Mouse (Mus musculus) liver, embryonic 13.5 days (tissue): ENCODE data around the gene Slc13a5. TPM values are rescaled to one million over a fixed set of nuclear protein-coding genes. Genes with fewer than 3 reads are reported as not detected.

Experiments used
- ATAC-seq: fragments of 200-750 bp; cut with Nextera tagmentation; 2 replicates; pipeline ENCODE4 v1.8.0; 2017; ENCODE audit warnings: low read depth, mild to moderate bottlenecking, moderate number of reproducible peaks, moderate library complexity
- DNase-seq: peaks from one replicate; pipeline ENCODE4 v3.0.0; 2022
- H3K27ac ChIP-seq: fragments of 300-500 bp; sonication (generic); 2 replicates; pipeline ENCODE4 v1.5.1; 2015; ENCODE audit warnings: moderate library complexity, mild to moderate bottlenecking, inconsistent platforms
- H3K27me3 ChIP-seq: fragments of 300-500 bp; sonication (generic); 2 replicates; pipeline ENCODE4 v1.6.1; 2015; ENCODE audit warnings: mild to moderate bottlenecking, inconsistent platforms
- H3K36me3 ChIP-seq: fragments of 300-500 bp; sonication (generic); 2 replicates; pipeline ENCODE4 v1.6.1; 2015; ENCODE audit warnings: mild to moderate bottlenecking, inconsistent platforms
- H3K4me1 ChIP-seq: fragments of 300-500 bp; sonication (generic); replicated peaks from 2 replicates; pipeline ENCODE4 v1.6.1; 2015; ENCODE audit warnings: inconsistent platforms
- H3K4me2 ChIP-seq: fragments of 300-500 bp; sonication (generic); 2 replicates; pipeline ENCODE4 v1.6.1; 2015; ENCODE audit warnings: inconsistent platforms, mild to moderate bottlenecking, moderate library complexity
- H3K4me3 ChIP-seq: fragments of 300-500 bp; sonication (generic); replicated peaks from 2 replicates; pipeline ENCODE4 v1.5.1; 2015; ENCODE audit warnings: mild to moderate bottlenecking, inconsistent platforms
- H3K9ac ChIP-seq: fragments of 300-500 bp; sonication (generic); 2 replicates; pipeline ENCODE4 v1.6.1; 2015; ENCODE audit warnings: mild to moderate bottlenecking, inconsistent platforms
- H3K9me3 ChIP-seq: fragments of 300-500 bp; sonication (generic); replicated peaks from 2 replicates; pipeline ENCODE4 v1.6.1; 2016; ENCODE audit warnings: inconsistent platforms
- WGBS: fragments of 180-500 bp; shearing (Covaris S2); methylation state at CpG from one replicate; pipeline ENCODE4 v1.1.7; 2015; ENCODE audit not compliant: insufficient replicate concordance; 5-methylcytosine and 5-hydroxymethylcytosine counted together
- polyA plus RNA-seq: library from polyadenylated mRNA; unstranded; fragments of >200 nt; fragmentation: Nextera tagmentation; extraction: Ambion mirVana; gene quantifications from 2 replicates; pipeline ENCODE4 v1.2.1, GENCODE M21; 2015

The Slc13a5 gene
- polyA plus RNA-seq, 1 experiment from 2014 or later = not detected

DNA sequence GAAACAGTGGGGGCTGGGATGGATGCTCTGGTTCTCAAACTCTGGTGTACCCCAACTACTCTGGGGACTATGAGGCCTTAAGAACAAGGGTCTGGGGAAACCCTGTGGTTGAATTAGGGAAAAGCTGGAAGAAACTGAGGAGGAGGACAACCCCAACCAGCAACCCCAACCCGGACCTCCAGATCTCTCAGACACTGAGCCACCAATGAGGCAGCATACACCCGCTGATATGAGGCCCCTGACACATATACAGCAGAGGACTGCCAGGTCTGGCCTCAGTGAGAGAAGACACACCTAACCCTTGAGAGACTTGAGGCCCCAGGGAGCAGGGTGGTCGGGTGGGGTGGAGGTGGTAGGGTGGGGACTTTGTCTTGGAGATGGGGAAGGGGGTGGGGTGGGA, 19.6 kb upstream of the Slc13a5 start:
- no peak overlapping the region for H3K27ac ChIP-seq
- no peak overlapping the region for H3K4me3 ChIP-seq
- H3K9ac ChIP-seq = no peak overlapping the region
- H3K4me1 ChIP-seq = no peaks in the 10 kb centered on the region
- no peaks in the 10 kb centered on the region for H3K36me3 ChIP-seq
- H3K9me3 ChIP-seq = no peaks in the 10 kb centered on the region
- 55% methylated on average over 3 of the region's 3 CpGs for WGBS
- ATAC-seq (no peak), DNase-seq (no peak)
- no peak overlapping the region for H3K4me2 ChIP-seq
- no peaks in the 10 kb centered on the region for H3K27me3 ChIP-seq

DNA sequence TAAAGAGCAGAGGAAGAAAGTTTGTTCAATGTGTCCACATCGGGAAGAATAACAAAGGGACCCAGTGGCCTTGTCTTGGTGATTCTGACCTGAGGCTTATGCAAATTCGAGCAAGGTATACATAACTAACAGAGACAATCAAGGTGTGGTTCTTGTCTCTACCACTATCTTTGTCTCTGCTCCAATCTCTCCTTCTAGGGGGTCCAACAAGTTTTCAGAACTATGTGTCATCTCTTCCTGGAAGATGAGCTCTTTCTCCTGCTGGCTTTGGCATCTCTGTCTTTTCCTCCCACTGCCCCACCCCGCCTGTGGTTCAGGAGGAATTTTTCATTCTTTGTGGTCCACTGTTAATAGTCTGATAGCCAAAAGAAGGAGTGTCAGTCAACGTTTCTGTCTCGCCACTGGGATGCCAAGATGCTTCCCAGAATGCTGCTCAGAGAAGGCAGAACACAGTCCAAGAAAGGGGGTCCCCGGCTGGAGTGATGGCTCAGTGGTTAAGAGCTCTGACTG, 19.0 kb upstream of the Slc13a5 start:
- H3K27ac ChIP-seq = no peak overlapping the region
- ATAC-seq = no peak
- no peak overlapping the region for H3K4me3 ChIP-seq
- H3K9me3 ChIP-seq = no peaks in the 10 kb centered on the region
- no peaks in the 10 kb centered on the region for H3K4me1 ChIP-seq
- no peak overlapping the region for H3K4me2 ChIP-seq
- DNase-seq = no peak
- 42% methylated on average over 6 of the region's 6 CpGs for WGBS
- H3K36me3 ChIP-seq = no peaks in the 10 kb centered on the region
- H3K9ac ChIP-seq = no peak overlapping the region
- no peaks in the 10 kb centered on the region for H3K27me3 ChIP-seq

DNA sequence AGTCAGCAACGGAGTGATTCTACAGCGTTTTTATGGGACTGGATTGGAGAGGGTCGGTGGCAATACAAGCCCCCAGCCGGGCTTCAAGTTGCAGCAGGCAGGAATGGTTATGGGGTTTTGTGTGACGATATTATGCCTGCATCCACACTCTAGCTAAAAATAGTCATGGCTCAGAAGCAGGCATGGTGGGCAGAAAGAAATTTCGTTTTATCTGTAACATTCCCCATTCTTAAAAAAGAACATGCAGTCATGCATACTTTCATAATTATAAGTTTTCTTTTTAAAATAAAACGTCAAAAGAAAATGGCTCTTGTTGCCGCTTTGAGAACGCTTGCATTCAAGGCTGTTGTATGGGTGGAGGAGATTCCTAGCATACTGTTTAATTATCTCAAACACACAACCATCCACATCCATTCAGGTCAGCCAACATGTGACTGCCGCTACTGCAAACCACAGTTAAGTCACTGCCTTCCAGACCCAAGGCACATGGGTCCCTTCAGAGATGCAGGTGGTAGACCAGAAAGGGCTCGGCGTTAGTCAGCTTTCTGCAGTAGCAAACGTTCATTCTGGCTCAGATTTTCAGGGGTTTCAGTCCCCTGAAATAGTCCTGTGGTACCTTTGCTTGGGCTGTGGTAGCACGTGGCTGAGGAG, 17.6 kb upstream of the Slc13a5 start:
- Histone ChIP-seq H3K27me3 (no peaks in the 10 kb centered on the region), H3K4me2 (no peak overlapping the region), H3K36me3 (no peaks in the 10 kb centered on the region), H3K9ac (no peak overlapping the region), H3K4me1 (no peaks in the 10 kb centered on the region), H3K27ac (no peak overlapping the region), H3K9me3 (no peaks in the 10 kb centered on the region), H3K4me3 (no peak overlapping the region)
- 63% methylated on average over 14 of the region's 14 CpGs for WGBS
- no peak for ATAC-seq
- no peak for DNase-seq

DNA sequence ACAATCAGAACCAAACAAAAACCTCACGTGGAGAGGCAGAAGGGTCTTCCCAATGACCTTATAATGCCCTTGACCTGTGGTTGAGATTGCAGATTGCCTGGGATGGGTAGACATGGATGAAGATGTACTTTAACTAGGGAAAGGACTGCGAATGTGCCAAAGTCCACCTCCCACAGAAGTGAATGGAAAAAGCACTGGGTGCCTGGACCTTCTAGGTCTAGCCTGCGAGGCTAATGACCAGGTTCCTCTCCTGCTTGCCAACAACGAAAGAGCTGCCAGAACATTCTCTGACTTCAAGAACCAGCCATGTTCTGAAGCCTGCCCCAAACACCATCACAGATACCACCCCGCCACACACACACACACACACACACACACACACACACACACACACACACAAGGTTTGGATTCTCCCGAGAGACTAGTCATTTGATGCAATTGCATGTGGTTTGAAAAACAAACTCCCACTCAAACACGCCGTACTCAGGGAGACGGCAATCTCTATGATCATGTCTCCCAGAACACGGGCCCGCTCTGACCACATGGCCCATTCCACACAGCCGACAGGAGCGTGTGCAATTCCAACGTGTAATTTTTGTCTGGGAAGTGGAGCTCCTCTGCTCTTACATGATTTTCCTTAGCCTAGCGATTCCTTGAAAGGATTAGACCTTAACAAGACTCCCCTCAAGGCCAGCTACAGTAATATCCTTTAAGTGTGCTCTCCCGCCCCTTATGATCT, 16.6 kb upstream of the Slc13a5 start:
- Histone ChIP-seq H3K36me3 (no peaks in the 10 kb centered on the region), H3K27ac (no peak overlapping the region), H3K4me3 (no peak overlapping the region), H3K4me1 (no peaks in the 10 kb centered on the region), H3K9me3 (no peaks in the 10 kb centered on the region), H3K4me2 (no peak overlapping the region), H3K27me3 (no peaks in the 10 kb centered on the region), H3K9ac (no peak overlapping the region)
- ATAC-seq = no peak
- no peak for DNase-seq
- 77% methylated on average over 16 of the region's 16 CpGs for WGBS

DNA sequence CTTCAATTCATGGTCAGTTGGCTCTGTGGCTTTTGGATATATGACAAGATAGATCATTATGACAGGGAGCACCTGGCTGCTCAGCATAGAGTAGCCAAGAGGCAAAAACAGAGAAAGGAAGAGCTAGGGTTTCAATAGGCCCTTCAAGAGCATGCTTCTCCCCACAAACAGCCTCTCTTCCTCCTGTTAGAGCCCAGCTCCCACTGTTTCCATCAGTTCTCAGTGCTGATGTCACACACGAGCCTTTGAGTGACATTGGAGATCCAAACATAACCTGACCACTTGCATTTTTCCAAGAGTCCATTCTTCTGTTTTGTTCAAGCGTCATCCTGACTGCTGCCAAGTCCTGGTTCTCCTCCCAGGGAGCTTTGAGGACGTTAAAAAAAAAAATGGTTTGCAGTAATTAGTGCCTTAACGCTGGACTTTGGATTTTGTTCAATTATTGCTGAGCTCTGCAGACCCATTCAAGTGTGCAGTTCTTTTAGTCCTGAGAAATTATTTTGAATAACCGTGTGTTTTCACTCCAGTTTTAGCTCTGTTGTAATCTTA, 14.9 kb upstream of the Slc13a5 start:
- Histone ChIP-seq H3K4me1 (no peaks in the 10 kb centered on the region), H3K9ac (no peak overlapping the region), H3K4me2 (no peak overlapping the region), H3K4me3 (no peak overlapping the region), H3K27me3 (no peaks in the 10 kb centered on the region), H3K9me3 (no peaks in the 10 kb centered on the region), H3K36me3 (no peaks in the 10 kb centered on the region), H3K27ac (no peak overlapping the region)
- DNase-seq (no peak), ATAC-seq (no peak)
- 47% methylated on average over 5 of the region's 5 CpGs for WGBS

DNA sequence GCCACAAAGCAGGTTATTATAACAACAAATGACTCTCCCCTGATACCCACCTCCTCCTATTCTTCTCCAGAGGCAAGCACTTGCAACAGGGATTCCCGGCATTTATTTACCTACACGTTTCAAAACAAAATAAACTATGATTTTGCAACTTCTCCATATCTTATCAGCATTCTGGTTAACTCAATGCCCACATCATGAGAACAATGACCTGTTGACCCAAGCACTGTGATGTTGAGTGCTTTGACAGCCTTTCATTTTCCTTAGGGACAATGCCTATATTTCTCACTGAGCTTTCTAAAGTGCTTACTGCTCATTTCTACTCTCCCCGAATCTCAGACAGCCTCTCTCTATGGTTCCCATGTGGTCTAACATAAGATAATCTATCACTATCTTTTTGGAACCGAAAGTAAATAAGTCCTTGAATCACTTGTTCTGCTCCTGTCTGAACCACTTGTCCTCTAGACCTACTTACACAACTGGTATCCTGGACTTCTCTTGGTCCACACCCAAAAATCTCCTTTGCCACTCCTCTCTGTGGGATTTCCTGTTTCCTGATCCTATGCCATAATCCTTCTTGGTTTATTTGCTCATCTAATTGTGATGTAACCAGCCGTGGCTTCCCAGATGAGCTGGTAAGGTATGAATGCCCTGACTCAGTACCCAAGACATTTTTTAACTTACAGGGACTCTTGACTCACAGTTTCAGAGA, 14.3 kb upstream of the Slc13a5 start:
- H3K4me1 ChIP-seq = no peaks in the 10 kb centered on the region
- no peaks in the 10 kb centered on the region for H3K9me3 ChIP-seq
- H3K4me3 ChIP-seq = no peak overlapping the region
- 58% methylated on average over 5 of the region's 5 CpGs for WGBS
- H3K9ac ChIP-seq = no peak overlapping the region
- H3K36me3 ChIP-seq = no peaks in the 10 kb centered on the region
- H3K4me2 ChIP-seq = no peak overlapping the region
- ATAC-seq = no peak
- no peak overlapping the region for H3K27ac ChIP-seq
- H3K27me3 ChIP-seq = no peaks in the 10 kb centered on the region
- no peak for DNase-seq

DNA sequence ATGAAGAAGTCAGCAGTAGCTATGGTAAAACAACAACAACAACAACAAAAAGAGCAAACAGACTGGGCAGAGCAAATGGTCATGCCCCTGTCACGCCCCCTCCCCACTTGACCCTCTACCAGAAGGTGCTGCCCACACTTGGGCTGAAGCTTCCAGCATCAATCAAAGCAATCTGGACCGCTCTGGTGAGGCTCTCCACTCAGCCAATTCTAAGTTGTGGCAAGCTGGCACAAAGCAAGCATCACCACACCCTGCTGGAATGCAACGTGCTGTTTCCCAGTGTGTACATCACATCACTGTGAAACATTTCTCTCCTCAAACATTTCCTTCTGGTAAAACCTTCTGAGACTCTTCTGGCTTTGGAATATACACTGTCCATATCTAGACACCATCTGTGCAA, 6.3 kb upstream of the Slc13a5 start:
- H3K9me3 ChIP-seq = no peaks in the 10 kb centered on the region
- H3K4me2 ChIP-seq = no peak overlapping the region
- no peak for DNase-seq
- no peak for ATAC-seq
- H3K27me3 ChIP-seq = peaks cover 11% of the 10 kb centered on the region
- H3K36me3 ChIP-seq = no peaks in the 10 kb centered on the region
- no peak overlapping the region for H3K4me3 ChIP-seq
- H3K27ac ChIP-seq = no peak overlapping the region
- H3K4me1 ChIP-seq = no peaks in the 10 kb centered on the region
- 39% methylated on average over 3 of the region's 3 CpGs for WGBS
- H3K9ac ChIP-seq = no peak overlapping the region

DNA sequence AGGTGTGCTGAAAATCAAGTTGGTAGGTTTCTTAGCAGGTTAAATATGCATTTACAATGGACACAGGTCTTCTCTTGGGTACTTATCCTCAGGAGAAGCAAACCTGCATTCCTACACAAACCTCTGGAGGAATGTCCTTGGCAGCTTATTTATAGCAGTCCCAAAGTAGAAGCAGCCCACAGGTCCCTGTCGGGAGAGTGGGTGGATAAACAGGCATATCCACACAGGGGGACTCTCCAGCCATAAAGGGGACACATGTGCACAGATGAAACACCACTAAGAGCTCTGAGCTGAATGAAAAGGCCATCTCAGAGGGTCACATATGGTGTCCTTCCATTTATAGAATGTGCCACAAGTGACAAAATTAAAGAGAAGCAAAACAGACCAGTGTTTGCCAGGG, 4.7 kb upstream of the Slc13a5 start:
- no peak overlapping the region for H3K4me2 ChIP-seq
- H3K4me3 ChIP-seq = no peak overlapping the region
- peaks cover 3% of the 10 kb centered on the region for H3K4me1 ChIP-seq
- no peak overlapping the region for H3K27ac ChIP-seq
- H3K36me3 ChIP-seq = no peaks in the 10 kb centered on the region
- 31% methylated on average over 1 of the region's 1 CpGs for whole genome bisulfite sequencing
- peaks cover 27% of the 10 kb centered on the region for H3K27me3 ChIP-seq
- no peak overlapping the region for H3K9ac ChIP-seq
- no peak for ATAC-seq
- H3K9me3 ChIP-seq = no peaks in the 10 kb centered on the region
- DNase-seq = no peak

DNA sequence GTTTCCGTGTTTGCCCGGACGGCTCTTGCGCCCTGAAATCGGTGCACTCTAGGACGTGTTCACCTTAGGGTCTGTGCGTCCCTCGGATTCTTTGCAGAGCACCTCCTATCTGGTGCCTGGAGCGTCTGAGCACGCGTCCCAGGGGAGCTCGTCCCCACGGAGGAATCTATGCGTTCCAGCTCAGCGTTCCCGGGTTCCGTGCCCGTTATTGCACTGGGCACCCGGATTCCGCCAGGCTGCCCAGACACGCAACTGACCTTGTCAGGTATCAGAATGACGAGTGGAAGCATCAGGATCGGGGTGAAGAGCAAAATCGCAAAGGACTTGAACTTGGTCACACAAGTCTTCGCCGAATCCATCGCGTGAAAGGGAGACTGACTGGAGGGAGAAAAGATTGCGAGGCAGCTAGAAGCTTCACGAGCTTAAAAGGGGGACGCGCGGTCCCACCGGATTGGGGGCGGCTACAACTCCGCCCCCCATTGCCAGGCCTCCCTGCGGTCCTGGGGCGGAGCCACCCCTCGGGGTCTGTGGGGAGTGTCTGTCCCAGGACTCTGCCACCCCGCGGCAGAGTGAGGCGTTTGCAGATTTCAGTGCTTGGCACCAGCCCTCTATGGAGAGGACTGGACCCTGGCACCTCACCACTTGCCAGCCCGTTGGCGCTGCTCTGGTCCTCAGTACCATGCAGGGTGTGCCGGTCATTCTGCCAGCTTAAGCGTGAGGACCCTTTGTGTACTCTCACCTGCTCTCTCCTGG, 639 bp downstream of the Slc13a5 start:
- peaks cover 57% of the 10 kb centered on the region for H3K27me3 ChIP-seq
- H3K9me3 ChIP-seq = no peaks in the 10 kb centered on the region
- WGBS = 2% methylated on average over 46 of the region's 46 CpGs
- no peak for DNase-seq
- 0 out of 2 replicates have a peak, but pooled peaks have one; percentile 45 for ATAC-seq
- peak overlapping the region; percentile 59 for H3K4me2 ChIP-seq
- peak overlapping the region; percentile 42 for H3K4me3 ChIP-seq
- H3K27ac ChIP-seq = no peak overlapping the region
- 0 out of 2 replicates have a peak overlapping the region, but pooled peaks have one; percentile 5 for H3K9ac ChIP-seq
- H3K4me1 ChIP-seq = peaks cover 10% of the 10 kb centered on the region
- no peaks in the 10 kb centered on the region for H3K36me3 ChIP-seq

DNA sequence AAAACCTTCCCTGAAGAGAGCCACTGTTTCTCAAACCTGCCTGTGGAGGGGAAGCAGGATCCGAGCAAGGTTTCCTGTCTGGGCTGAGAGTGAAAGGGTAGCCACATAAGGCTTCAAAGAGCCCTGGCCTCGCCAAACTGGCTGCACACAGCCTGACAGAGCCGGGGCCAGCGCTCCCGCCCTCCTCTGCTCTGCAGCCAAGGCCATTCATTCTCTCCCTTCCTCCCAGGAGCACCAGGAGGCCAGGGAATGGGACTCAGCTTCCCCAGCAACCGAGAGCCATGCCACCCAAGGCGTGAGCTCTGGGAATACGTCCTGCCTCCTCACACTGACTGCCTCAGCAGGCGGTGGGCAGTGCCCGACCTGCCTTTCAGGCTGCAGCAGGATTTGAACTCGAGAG, 1.5 kb downstream of the Slc13a5 start:
- Histone ChIP-seq H3K36me3 (no peaks in the 10 kb centered on the region), H3K4me1 (peaks cover 10% of the 10 kb centered on the region), H3K9me3 (no peaks in the 10 kb centered on the region), H3K4me2 (no peak overlapping the region), H3K9ac (no peak overlapping the region), H3K27me3 (peaks cover 57% of the 10 kb centered on the region), H3K4me3 (no peak overlapping the region), H3K27ac (no peak overlapping the region)
- ATAC-seq (no peak), DNase-seq (no peak)
- 6% methylated on average over 11 of the region's 11 CpGs for WGBS

DNA sequence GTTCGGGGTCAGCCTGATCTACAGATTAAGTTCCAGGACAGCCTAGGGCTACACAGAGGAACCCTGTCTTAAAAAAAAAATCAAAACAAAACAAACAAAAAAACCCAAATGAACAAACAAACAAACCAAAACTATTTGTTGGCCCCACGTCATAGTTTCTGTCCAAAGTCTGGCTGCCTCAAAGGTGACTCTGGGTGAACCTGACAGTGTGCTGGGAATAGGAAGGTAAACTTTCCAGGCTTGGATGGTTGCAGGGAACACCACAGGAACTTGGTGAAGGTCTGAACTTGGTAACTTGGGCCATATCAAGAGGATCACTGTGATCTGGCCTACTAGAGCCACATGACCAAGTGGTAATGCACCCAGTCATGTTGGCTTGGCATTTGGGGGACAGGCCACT, 10.6 kb downstream of the Slc13a5 start:
- ATAC-seq (no peak), DNase-seq (no peak)
- H3K9me3 ChIP-seq = no peaks in the 10 kb centered on the region
- 65% methylated on average over 2 of the region's 2 CpGs for WGBS
- no peak overlapping the region for H3K4me3 ChIP-seq
- no peak overlapping the region for H3K9ac ChIP-seq
- H3K4me2 ChIP-seq = no peak overlapping the region
- H3K27me3 ChIP-seq = no peaks in the 10 kb centered on the region
- no peak overlapping the region for H3K27ac ChIP-seq
- no peaks in the 10 kb centered on the region for H3K36me3 ChIP-seq
- no peaks in the 10 kb centered on the region for H3K4me1 ChIP-seq
